Mouse (Mus musculus) sigmoid colon, adult 10 weeks (tissue): ENCODE data around the gene Olfr984. TPM values are rescaled to one million over a fixed set of nuclear protein-coding genes. Genes with fewer than 3 reads are reported as not detected.

Experiments used
- polyA plus RNA-seq: library from polyadenylated mRNA; stranded (reverse); fragments of 350-450 nt; fragmentation: Illumina TruSeq; extraction: RNeasy Lipid Tissue Mini Kit (QIAGEN cat#74804); gene quantifications from one replicate; pipeline ENCODE4 v1.2.3, GENCODE M21; 2014; ENCODE audit warnings: low read depth, low replicate concordance

The Olfr984 gene
- not detected for polyA plus RNA-seq

GRCm38 (mm10) chr9:40114106-40114505 is at the start of gene Olfr984:
Olfr984 (minus strand) TSS chr9:40114206.

DNA sequence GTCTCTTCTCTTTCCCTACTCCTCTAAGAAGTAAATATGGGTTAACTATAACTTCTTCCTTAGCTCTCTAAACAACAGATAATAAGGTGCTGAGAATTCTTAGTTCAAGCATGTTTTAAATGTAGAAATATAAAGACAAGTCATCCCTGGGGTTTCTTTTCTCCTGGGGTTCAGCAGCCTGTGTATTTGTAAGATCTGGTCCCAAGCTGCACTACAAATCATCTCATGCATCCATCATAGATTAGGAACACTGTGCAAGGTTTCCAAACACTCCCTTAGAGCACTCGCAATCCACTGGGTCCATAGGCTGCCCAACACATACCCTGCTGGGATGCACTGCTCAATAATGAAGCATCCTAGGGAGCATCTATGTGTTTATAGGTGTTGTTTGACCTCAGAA is 16.1 kb upstream of the Olfr984 start, which contains the start of gene Olfr985:
Gene Olfr985, minus strand, starts transcription at position 101 of the 400 bp plus-strand sequence.

DNA sequence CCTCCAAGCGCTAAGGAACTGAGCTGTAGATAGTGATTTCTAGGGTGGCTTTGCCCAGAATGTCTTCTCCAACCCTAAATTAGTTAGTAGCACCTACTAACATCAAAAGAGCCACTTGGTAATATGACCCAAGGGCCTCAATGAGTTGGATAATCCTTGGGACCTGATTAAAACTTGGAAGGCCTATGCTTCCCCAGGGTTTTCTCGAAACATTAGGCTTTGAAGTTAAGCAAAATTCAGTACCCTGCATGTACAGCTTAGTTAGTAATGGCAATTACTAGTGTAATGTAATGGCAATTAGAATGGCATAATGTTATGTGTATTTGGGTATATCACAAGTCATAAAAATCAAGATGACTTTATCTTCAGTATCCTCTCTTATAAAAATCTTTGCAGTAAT is 20.5 kb downstream of the Olfr984 start, which contains the start of gene Olfr983:
Gene Olfr983, minus strand, starts transcription at position 101 of the 400 bp plus-strand sequence.

DNA sequence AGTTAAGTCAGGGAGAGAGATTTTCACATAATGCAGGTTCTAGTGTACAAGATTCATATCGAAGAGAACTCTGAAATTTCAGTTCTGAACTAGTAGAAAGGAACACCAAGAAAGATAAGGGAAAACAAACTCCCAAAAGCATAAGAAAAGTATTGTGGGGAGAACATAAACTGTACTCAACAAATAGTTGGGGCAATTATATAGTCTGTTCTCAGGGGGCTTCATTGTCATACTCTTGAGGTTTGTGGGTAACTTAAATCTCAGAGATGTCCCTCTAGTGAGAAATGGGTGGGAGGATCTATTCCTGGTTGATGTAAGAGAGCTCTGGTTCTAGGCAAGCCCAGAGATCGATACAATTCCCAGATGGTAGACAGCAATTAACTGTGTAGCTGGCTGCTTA is 40.5 kb downstream of the Olfr984 start, which contains the start of gene Olfr982:
Gene Olfr982, plus strand, starts transcription at position 301 of the 400 bp plus-strand sequence.

Other genes starting within 250 kb of the Olfr984 start
- gene Olfr972, start 247.8 kb downstream of the Olfr984 start, polyA plus RNA-seq, result not detected
- not detected for gene Olfr229, start 206.9 kb downstream of the Olfr984 start, polyA plus RNA-seq
- gene Olfr974, start 176.7 kb downstream of the Olfr984 start, polyA plus RNA-seq, result not detected
- not detected for gene Olfr975, start 162.2 kb downstream of the Olfr984 start, polyA plus RNA-seq
- gene Olfr976, start 153.1 kb downstream of the Olfr984 start, polyA plus RNA-seq, result not detected
- gene Olfr978, start 122.1 kb downstream of the Olfr984 start, polyA plus RNA-seq, result not detected
- not detected for gene Olfr979, start 110.7 kb downstream of the Olfr984 start, polyA plus RNA-seq
- gene Olfr980, start 104.6 kb downstream of the Olfr984 start, polyA plus RNA-seq, result not detected
- not detected for gene Olfr981, start 92.7 kb downstream of the Olfr984 start, polyA plus RNA-seq
- not detected for gene Olfr982, start 40.4 kb downstream of the Olfr984 start, polyA plus RNA-seq
- not detected for gene Olfr983, start 20.6 kb downstream of the Olfr984 start, polyA plus RNA-seq
- not detected for gene Olfr985, start 16.0 kb upstream of the Olfr984 start, polyA plus RNA-seq
- gene Tmem225, start 33.9 kb upstream of the Olfr984 start, polyA plus RNA-seq, result not detected
- not detected for gene Olfr986, start 66.7 kb upstream of the Olfr984 start, polyA plus RNA-seq
- 3.5 TPM for gene Zfp202, start 78.1 kb upstream of the Olfr984 start, polyA plus RNA-seq
- 2.5 TPM for gene Scn3b, start 155.0 kb upstream of the Olfr984 start, polyA plus RNA-seq